Mouse (Mus musculus): ENCODE results near the gene Itga3. TPM values are rescaled to one million over a fixed set of nuclear protein-coding genes. Genes with fewer than 3 reads are reported as not detected.

Itga3 gene
- 2.5 and 4.6 TPM in 2 replicates for total RNA-seq (2017)

- peak in 1 of 2 experiments; percentile 23; a peak in 2 of 4 replicates for ATAC-seq (replicated peaks in 1 of 2; ENCODE audit: insufficient read depth in 1 of 2, low FRiP score in 2 of 2, low TSS enrichment in 1 of 2, low read depth in 1 of 2, poor library complexity in 2 of 2, severe bottlenecking in 2 of 2)
These were observed at the start of gene Itga3 for GRCm38 (mm10) chr11:95076536-95077111. Gene Itga3, minus strand, starts transcription at chr11:95076801.

- no peak for ATAC-seq (replicated peaks in 1 of 2; ENCODE audit: insufficient read depth in 1 of 2, low FRiP score in 2 of 2, low TSS enrichment in 1 of 2, low read depth in 1 of 2, poor library complexity in 2 of 2, severe bottlenecking in 2 of 2)
These were observed 48.9 kb upstream of the Itga3 start for GRCm38 (mm10) chr11:95125366-95125948.

- ATAC-seq (replicated peaks in 1 of 2; ENCODE audit: insufficient read depth in 1 of 2, low FRiP score in 2 of 2, low TSS enrichment in 1 of 2, low read depth in 1 of 2, poor library complexity in 2 of 2, severe bottlenecking in 2 of 2), result no peak
These were observed 45.5 kb upstream of the Itga3 start for GRCm38 (mm10) chr11:95122100-95122489.

GRCm38 (mm10) chr11:95121161-95122099 is 44.8 kb upstream of the Itga3 start:
- no peak for ATAC-seq (replicated peaks in 1 of 2; ENCODE audit: insufficient read depth in 1 of 2, low FRiP score in 2 of 2, low TSS enrichment in 1 of 2, low read depth in 1 of 2, poor library complexity in 2 of 2, severe bottlenecking in 2 of 2)

GRCm38 (mm10) chr11:95120633-95121020 is 44.0 kb upstream of the Itga3 start:
- no peak for ATAC-seq (replicated peaks in 1 of 2; ENCODE audit: insufficient read depth in 1 of 2, low FRiP score in 2 of 2, low TSS enrichment in 1 of 2, low read depth in 1 of 2, poor library complexity in 2 of 2, severe bottlenecking in 2 of 2)

- no peak for ATAC-seq (replicated peaks in 1 of 2; ENCODE audit: insufficient read depth in 1 of 2, low FRiP score in 2 of 2, low TSS enrichment in 1 of 2, low read depth in 1 of 2, poor library complexity in 2 of 2, severe bottlenecking in 2 of 2)
These were observed 43.5 kb upstream of the Itga3 start, which contains the start of gene Dlx3 for GRCm38 (mm10) chr11:95119990-95120632. Gene Dlx3, plus strand, starts transcription at chr11:95120119.

- no peak for ATAC-seq (replicated peaks in 1 of 2; ENCODE audit: insufficient read depth in 1 of 2, low FRiP score in 2 of 2, low TSS enrichment in 1 of 2, low read depth in 1 of 2, poor library complexity in 2 of 2, severe bottlenecking in 2 of 2)
These were observed 41.9 kb upstream of the Itga3 start for GRCm38 (mm10) chr11:95118505-95118904.

- peak; percentile 43 to 63; a peak in 3 of 4 replicates for ATAC-seq (replicated peaks in 1 of 2; ENCODE audit: insufficient read depth in 1 of 2, low FRiP score in 2 of 2, low TSS enrichment in 1 of 2, low read depth in 1 of 2, poor library complexity in 2 of 2, severe bottlenecking in 2 of 2)
These were observed 40.4 kb upstream of the Itga3 start for GRCm38 (mm10) chr11:95117030-95117429.

GRCm38 (mm10) chr11:95110081-95110480 is 33.5 kb upstream of the Itga3 start:
- no peak for ATAC-seq (replicated peaks in 1 of 2; ENCODE audit: insufficient read depth in 1 of 2, low FRiP score in 2 of 2, low TSS enrichment in 1 of 2, low read depth in 1 of 2, poor library complexity in 2 of 2, severe bottlenecking in 2 of 2)

- no peak for ATAC-seq (replicated peaks in 1 of 2; ENCODE audit: insufficient read depth in 1 of 2, low FRiP score in 2 of 2, low TSS enrichment in 1 of 2, low read depth in 1 of 2, poor library complexity in 2 of 2, severe bottlenecking in 2 of 2)
These were observed 32.4 kb upstream of the Itga3 start for GRCm38 (mm10) chr11:95109000-95109399.

GRCm38 (mm10) chr11:95106440-95107236 is 30.0 kb upstream of the Itga3 start:
- peak; percentile 29 to 65; a peak in 2 of 4 replicates for ATAC-seq (replicated peaks in 1 of 2; ENCODE audit: insufficient read depth in 1 of 2, low FRiP score in 2 of 2, low TSS enrichment in 1 of 2, low read depth in 1 of 2, poor library complexity in 2 of 2, severe bottlenecking in 2 of 2)

GRCm38 (mm10) chr11:95105274-95105874 is 28.8 kb upstream of the Itga3 start:
- 0 out of 4 replicates have a peak, but pooled peaks of 1 of the 2 experiments have one; percentile 25 for ATAC-seq (replicated peaks in 1 of 2; ENCODE audit: insufficient read depth in 1 of 2, low FRiP score in 2 of 2, low TSS enrichment in 1 of 2, low read depth in 1 of 2, poor library complexity in 2 of 2, severe bottlenecking in 2 of 2)

GRCm38 (mm10) chr11:95104266-95104665 is 27.7 kb upstream of the Itga3 start:
- ATAC-seq (replicated peaks in 1 of 2; ENCODE audit: insufficient read depth in 1 of 2, low FRiP score in 2 of 2, low TSS enrichment in 1 of 2, low read depth in 1 of 2, poor library complexity in 2 of 2, severe bottlenecking in 2 of 2), result peak; percentile 33 to 40; a peak in 1 of 4 replicates

GRCm38 (mm10) chr11:95102161-95102904 is 25.7 kb upstream of the Itga3 start:
- ATAC-seq (replicated peaks in 1 of 2; ENCODE audit: insufficient read depth in 1 of 2, low FRiP score in 2 of 2, low TSS enrichment in 1 of 2, low read depth in 1 of 2, poor library complexity in 2 of 2, severe bottlenecking in 2 of 2), result no peak

- ATAC-seq (replicated peaks in 1 of 2; ENCODE audit: insufficient read depth in 1 of 2, low FRiP score in 2 of 2, low TSS enrichment in 1 of 2, low read depth in 1 of 2, poor library complexity in 2 of 2, severe bottlenecking in 2 of 2), result no peak
These were observed 24.6 kb upstream of the Itga3 start for GRCm38 (mm10) chr11:95101071-95101788.
